Mouse (Mus musculus) liver (tissue): ENCODE measurements around the gene Gga2.

Source experiments
- DNase-seq: peaks from one replicate; pipeline ENCODE4 v3.0.0-alpha.2; 2020; ENCODE audit warnings: mixed read lengths

Gene Gga2

DNA sequence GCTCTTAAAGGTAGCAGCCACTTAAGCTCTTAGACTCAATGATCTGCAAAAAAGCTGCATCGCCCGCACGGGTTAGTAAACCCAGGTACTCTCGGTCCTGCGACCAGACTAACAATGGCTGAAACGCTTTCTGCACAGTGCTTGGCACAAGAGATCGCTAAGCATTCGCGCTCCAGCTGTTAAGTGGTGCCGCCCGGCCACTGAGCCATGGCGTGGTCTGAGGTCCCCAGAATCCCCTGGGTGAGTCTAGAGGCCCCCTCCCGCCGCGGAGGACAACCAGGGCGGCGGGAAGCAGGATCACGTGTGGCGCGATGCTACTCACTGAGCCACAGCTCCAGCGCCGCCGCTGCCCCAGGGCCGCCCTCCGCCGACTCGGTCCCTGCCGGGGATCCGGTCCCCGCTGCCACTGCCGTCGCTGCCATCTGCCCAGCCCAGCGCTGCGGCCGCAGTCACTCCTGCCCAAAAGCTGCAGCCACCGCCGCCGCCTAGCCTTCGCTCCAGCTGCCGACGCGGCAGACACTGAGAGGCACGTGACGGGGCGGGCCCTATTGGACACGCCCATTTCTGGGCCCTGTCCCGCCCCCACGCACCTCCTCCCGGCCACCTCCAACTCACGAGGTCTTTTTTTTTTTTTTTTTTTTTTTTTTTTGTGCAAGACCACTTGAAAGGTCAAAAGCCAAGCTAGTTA, at the start of gene Gga2:
Gene Gga2, minus strand, starts transcription at position 556 of the 688 bp plus-strand sequence.
- peak; percentile 93 for DNase-seq

- peak; percentile 14 for DNase-seq
These were observed 46.7 kb upstream of the Gga2 start for GRCm38 (mm10) chr7:122067517-122068381.

GRCm38 (mm10) chr7:122066945-122067516, 46.0 kb upstream of the Gga2 start, which contains the start of the genes Ubfd1 and Ears2:
Gene Ubfd1, plus strand, starts transcription at chr7:122067175.
Gene Ears2, minus strand, starts transcription at chr7:122067263.
- peak; percentile 93 for DNase-seq

DNA sequence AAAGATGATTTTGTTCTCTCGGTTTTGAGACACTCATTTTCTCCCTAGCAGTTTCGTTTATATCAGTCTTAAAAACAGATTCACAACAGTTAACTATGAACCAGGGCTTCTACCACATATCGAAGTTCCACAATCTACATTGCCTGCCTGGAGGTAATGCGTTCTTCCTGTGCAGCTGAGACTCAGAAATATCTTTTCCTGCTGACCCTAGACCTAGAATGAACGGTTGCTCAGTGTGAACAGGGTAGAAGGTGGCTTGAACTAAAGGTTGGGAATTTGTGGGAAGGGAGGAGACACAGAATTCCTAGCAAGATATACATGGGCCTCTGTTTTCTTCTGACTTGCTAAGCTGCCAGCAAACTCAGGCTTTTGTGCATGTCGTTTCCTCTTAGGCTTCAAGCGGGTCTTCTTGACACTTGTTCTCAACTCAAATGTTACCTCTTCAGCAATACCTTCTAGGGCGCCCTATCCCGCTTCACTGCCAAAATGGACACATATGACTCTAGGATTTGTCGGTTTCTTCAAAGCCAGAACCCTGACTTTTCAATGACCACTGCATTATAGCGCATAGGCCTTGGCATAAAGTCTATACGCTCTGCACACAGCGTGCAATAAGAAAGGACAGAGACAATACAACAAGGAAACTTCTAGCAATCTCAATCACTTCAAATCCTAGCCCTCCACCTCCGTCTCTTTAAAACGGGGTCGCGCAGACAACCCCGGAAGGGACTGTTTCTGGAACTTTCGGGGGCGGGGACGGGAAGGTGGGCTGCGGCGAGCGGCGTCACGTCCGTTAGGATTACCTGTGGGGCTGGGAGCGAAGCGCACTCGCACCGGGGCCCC, 45.3 kb upstream of the Gga2 start:
- no peak for DNase-seq

DNA sequence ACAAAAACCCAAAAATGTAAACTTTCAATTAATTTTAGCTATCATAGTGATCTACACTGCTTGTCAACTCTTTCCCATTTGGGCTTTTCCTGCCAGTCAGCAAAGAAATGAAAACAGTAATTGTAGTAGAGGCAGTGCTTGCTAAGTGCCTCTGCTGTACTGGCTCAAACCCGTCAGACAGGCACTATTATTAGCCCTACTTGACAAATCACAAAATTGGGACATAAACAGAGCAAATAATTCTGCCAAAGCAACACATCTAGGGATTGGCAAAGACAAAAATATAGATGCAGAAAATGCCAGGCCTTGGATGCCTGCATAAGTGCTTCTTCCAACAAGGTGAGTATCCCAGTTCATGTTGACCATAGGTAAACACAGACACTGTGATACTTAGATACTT, 44.6 kb upstream of the Gga2 start:
- no peak for DNase-seq

DNA sequence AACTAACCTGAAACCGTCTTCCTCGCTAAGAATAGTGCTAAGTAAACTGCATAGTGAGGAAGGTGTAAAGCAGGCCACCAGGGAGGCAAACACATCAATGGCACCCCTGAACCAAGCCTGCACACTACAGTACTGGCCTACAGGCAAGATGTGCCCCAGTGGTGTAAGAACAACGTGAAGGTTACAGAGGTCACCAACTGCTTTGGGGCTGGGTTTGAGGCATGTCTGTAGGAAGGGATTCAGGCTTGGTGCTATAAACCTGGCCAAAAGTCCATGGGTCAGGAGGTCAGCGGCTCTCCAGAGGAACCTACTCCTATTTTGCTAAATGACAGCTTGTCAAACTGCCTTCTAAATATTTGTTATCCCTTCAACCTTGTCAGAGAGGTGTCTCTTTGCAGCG, 35.6 kb upstream of the Gga2 start:
- DNase-seq, result no peak

DNA sequence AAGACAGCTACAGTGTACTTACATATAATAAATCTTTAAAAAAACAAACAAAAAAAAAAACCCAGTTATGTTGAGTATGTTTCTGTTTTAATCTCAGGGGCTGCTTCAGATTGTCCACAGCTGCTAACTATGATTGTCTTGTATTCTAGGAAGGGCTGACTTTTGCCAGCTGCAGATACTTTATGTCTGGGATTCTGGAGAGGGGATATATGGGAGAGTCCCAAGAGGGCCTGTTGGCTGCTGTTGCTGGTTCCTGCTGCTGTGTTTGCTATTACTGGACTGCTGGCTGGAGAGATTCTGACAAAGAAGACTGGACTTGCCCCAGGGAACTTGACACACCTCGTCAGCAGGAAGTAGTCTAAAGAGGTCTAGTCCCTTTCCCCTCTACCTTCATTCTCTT, 29.8 kb upstream of the Gga2 start:
- no peak for DNase-seq

- no peak for DNase-seq
These were observed 27.2 kb upstream of the Gga2 start for GRCm38 (mm10) chr7:122048191-122048590.

GRCm38 (mm10) chr7:122046813-122047212, 25.8 kb upstream of the Gga2 start:
- no peak for DNase-seq

GRCm38 (mm10) chr7:122045711-122046110, 24.7 kb upstream of the Gga2 start:
- no peak for DNase-seq

- DNase-seq, result peak; percentile 24
These were observed 24.2 kb upstream of the Gga2 start for GRCm38 (mm10) chr7:122045181-122045634.

GRCm38 (mm10) chr7:122044106-122044505, 23.1 kb upstream of the Gga2 start:
- DNase-seq, result no peak

DNA sequence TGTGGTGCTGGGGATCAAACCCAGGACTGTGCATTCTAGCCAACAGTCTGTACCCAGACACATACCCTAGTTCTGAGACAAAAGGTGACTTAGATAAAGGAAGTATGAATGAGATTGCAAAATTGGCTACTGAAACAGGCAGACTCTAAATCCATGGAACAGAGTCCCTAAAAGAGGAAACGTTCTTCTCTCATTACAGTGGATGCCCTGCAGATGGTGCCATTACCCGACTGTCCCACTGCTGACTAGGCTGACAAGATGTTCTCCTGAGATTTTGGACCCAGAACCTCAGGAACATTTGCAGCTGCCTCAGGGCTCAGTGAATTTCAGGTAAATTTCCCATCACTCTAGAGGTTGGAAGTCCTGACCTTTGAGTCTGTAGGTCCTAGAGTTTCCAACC, 13.3 kb upstream of the Gga2 start:
- DNase-seq, result no peak

GRCm38 (mm10) chr7:122033371-122033770, 12.3 kb upstream of the Gga2 start:
- no peak for DNase-seq

GRCm38 (mm10) chr7:122022131-122022530, 1.1 kb upstream of the Gga2 start:
- DNase-seq, result no peak

- DNase-seq, result peak; percentile 14
These were observed 752 bp downstream of the Gga2 start for GRCm38 (mm10) chr7:122020273-122020666.

- DNase-seq, result peak; percentile 16
These were observed 2.0 kb downstream of the Gga2 start for GRCm38 (mm10) chr7:122018978-122019377.

DNA sequence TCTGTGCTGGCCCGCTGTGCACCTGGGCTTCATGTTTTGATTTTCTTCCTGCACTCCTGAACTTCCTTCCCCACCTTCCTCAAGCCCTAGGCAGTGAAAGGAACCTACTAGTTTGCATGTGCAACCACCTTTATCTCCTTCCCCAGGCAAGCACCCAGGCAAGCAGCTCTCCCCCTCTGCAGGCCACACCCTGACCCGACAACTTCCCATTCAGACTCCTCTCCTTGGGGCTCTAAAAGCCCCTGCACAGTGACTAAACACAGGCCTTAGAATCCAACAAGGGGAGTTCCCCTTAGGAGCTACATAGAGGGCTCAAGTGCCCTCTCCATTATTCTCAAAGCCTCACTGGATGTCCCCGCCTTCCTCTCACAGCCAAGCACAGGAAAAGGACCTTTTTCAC, 2.8 kb downstream of the Gga2 start:
- peak; percentile 82 for DNase-seq

DNA sequence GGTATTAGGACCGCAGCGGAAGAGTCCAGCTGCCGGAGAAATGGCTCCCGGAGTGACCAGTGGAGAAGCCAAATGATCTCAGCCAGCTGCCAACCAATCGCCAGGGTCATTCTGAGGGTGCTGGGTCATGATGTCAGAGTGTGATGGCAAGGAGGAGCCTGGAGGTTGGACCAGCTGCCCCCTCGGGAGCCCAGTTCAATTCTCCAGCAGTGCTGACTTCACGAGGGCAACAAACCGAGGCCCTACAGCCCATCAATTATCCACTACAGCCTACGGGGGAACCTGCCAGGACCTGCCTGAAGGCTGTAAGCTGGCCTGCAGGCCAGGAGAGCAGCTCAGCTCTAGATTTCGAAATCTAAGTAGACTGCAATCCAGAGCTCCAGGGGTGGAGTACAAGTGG, 5.3 kb downstream of the Gga2 start:
- peak; percentile 10 for DNase-seq

GRCm38 (mm10) chr7:122015105-122015504, 5.9 kb downstream of the Gga2 start:
- DNase-seq, result peak; percentile 61

DNA sequence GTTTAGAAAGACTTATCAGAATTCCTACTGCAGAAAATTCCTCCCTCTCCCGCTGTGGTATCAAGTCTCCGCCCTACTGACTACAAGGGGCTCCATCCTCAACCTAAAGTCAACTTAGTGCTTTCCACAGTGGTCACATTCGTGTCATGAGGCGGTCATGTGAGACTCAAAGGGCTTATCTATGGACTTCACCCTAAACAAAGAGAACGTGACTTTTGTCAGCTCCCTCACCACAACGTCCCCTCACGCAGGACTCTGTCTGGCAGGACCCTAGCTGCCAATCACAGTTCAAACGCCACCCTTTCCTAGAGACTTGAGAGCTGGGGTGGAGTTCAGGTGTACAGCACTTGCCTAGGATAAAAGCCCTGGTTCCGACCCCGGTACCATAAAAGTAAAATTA, 8.1 kb downstream of the Gga2 start:
- DNase-seq, result no peak

DNA sequence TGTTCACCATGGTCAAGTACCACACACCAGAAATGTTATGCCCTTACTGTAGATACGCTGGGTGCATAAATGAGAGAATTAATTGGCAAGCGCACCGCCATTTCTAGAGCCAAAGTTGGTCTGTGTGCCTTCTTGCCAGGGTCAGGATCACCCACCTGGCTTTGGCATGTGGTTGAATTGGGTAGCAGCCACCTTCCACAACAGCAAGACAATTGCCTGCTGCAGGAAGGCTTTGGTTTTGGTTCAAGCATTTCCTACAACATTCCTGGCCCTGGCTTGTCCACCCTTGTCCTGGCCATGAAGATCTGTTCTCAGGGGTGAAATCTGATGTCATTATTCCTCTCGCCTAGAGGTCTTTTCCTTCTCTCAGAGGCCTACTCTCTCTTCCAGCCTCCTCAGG, 8.7 kb downstream of the Gga2 start:
- DNase-seq, result no peak

DNA sequence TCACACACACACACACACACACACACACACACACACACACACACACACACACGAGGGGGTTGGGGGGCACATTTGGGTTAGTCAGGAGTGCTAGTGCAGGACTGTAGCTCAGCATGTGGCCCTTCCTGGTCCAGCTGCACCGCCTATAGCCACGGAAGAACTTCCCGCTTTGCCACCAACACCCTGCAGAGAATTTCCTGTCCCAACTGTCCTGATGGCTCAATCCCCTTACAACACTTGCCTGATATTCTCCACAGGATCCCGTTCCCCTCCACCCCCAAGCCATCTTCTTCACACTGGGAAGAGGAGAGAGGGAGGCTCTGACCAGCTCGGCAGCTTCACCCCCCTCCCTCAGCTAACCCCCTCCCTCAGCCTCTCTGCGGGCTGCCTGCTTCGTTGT, 20.6 kb downstream of the Gga2 start:
- no peak for DNase-seq
